Mouse (Mus musculus): ENCODE measurements around the gene Gm7145. TPM values are rescaled to one million over a fixed set of nuclear protein-coding genes. Genes with fewer than 3 reads are reported as not detected.
"Not testable (repeated sequence)": the region's sequence is repeated elsewhere in the genome, so short reads cannot be mapped to it uniquely, and the experiment has no call there.

Gene Gm7145
- polyA plus RNA-seq (2015; fragmentation: Nextera tagmentation; extraction: Ambion mirVana): not detected in 2 replicates

DNA sequence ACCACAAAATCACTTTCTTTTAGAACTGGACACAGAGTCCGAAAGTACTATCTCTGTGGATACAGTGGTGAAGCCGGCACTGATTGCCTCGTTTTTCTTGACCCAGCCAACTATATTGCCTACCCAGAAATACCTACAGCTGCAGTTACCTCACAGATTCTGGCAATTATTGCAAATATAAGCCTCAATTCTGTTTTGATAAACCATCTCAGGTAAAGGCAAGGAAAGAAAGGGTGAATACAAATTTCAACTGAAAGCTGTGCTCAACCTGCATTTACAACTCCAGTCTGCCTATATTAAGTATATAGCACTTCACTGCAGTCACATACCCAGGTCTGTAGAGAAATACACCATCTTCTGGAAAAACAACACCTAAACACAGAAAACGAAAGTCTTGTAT is at the start of gene Gm7145:
TSS of gene Gm7145 (plus strand) at position 301 of the 400 bp plus-strand sequence.
- Histone ChIP-seq H3K9me3 (0 out of 2 replicates have a peak, but pooled peaks cover 7% of the 10 kb centered on the region), H3K4me1 (replicated peaks) (no peaks in the 10 kb centered on the region), H3K36me3 (no peaks in the 10 kb centered on the region), H3K27me3 (no peaks in the 10 kb centered on the region), H3K9ac (no peak within 1 kb of the TSS), H3K27ac (replicated peaks) (no peak within 1 kb of the TSS), H3K4me2 (no peak within 1 kb of the TSS), H3K4me3 (no peak within 1 kb of the TSS)
- 77% methylated on average over 4 of the region's 4 CpGs for WGBS
- no peak for ATAC-seq (ENCODE audit: low read depth)

DNA sequence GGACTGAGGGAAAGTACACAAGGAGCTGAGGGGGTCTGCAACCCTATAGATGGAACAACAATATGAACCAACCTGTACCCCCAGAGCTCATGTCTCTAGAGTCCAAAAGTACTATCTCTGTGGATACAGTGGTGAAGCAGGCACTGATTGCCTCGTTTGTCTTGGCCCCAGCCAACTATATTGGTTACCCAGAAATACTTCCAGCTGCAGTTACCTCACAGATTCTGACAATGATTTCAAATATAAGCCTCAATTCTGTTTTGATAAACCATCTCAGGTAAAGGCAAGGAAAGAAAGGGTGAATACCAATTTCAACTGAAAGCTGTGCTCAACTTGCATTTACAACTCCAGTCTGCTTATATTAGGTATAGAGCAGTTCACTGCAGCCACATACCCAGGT is 38.0 kb upstream of the Gm7145 start, which contains the start of gene Gm28168:
TSS of gene Gm28168 (plus strand) at position 301 of the 400 bp plus-strand sequence.
- not testable (repeated sequence) for H3K4me2 ChIP-seq; ATAC-seq (ENCODE audit: low read depth); H3K27ac ChIP-seq (replicated peaks); H3K9ac ChIP-seq; H3K9me3 ChIP-seq; H3K36me3 ChIP-seq; H3K4me1 ChIP-seq (replicated peaks); H3K27me3 ChIP-seq; H3K4me3 ChIP-seq
- WGBS: 50% methylated on average over 1 of the region's 1 CpGs

DNA sequence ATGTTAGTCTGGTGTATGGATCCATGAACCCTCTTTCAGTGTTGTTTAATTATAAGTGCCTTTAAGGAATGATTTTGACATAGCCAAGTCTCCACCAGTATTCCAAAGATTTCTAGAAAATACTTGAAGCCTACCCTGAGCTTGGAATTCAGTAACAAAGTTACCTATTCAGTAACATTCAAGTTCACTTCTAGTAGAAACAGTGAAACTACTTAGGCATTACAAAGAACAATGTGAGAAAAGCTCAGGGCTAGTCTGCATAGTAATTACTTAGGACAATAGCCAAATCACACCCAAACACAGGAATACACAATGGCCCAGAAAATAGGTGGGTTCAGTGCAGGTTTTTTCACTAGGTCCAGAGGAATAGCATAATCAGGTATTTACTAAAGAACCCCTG is 38.1 kb downstream of the Gm7145 start:
- not testable (repeated sequence) for H3K27ac ChIP-seq (replicated peaks); H3K4me1 ChIP-seq (replicated peaks); H3K9ac ChIP-seq; H3K4me3 ChIP-seq; H3K27me3 ChIP-seq; ATAC-seq (ENCODE audit: low read depth); H3K36me3 ChIP-seq; H3K9me3 ChIP-seq; H3K4me2 ChIP-seq

DNA sequence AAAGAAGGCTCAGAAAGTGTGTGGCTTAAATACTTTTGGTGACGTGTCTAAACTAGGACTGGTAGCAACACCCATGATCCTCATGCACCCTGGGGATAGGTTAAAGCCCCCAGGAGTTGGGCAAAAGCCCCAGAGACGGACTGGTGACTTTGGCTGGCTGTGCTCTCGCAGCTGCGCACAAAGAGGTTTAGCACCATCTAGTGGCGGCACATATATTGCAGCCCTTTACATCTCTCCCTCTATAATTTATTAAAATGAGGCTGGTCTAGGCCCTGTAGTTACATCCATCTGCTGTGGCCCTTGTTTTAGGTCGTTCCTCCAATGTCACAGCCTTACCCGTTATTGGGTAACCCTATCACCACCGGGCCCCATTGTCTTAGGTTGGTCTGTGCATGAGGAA is 47.0 kb downstream of the Gm7145 start:
- not testable (repeated sequence) for ATAC-seq (ENCODE audit: low read depth); H3K4me3 ChIP-seq; H3K4me1 ChIP-seq (replicated peaks); H3K9ac ChIP-seq; H3K4me2 ChIP-seq; H3K27ac ChIP-seq (replicated peaks); H3K9me3 ChIP-seq; H3K36me3 ChIP-seq; H3K27me3 ChIP-seq
- WGBS: 33% methylated on average over 8 of the region's 8 CpGs

Other genes with a start within 250 kb of the Gm7145 start
- not detected in 2 replicates for gene B020011L13Rik, start 184.8 kb upstream of the Gm7145 start, polyA plus RNA-seq (2015; fragmentation: Nextera tagmentation; extraction: Ambion mirVana)
- gene Gm28360, start 135.9 kb upstream of the Gm7145 start, polyA plus RNA-seq (2015; fragmentation: Nextera tagmentation; extraction: Ambion mirVana): not detected in 2 replicates
- gene Gm28168, start 37.9 kb upstream of the Gm7145 start, polyA plus RNA-seq (2015; fragmentation: Nextera tagmentation; extraction: Ambion mirVana): not detected in 2 replicates
- gene Gm29106, start 210.6 kb downstream of the Gm7145 start, polyA plus RNA-seq (2015; fragmentation: Nextera tagmentation; extraction: Ambion mirVana): 0.33 and 0.35 TPM in 2 replicates

All from neural tube, embryonic 13.5 days (tissue).